Mouse (Mus musculus) gastrocnemius, adult 18-20 months (tissue): Measurements from ENCODE around the gene Kdm6b. TPM values are rescaled to one million over a fixed set of nuclear protein-coding genes. Genes with fewer than 3 reads are reported as not detected.
A peak's percentile ranks its signal among the peaks of the same experiment; 100 is the strongest.

Source experiments
- DNase-seq: peaks from one replicate; pipeline ENCODE4 v3.0.0; 2021; ENCODE audit warnings: low spot score
- total RNA-seq, 2 experiments: library from RNA; stranded (reverse); gene quantifications; 2 replicates each; pipeline ENCODE4 v1.2.3; 2021

Gene Kdm6b
- total RNA-seq, 2 experiments from 2014 or later, result 19.6 to 22.0 TPM

- DNase-seq, result peak; percentile 78
Observed at GRCm38 (mm10) chr11:69390400-69391034, 23.0 kb downstream of the Kdm6b start.

GRCm38 (mm10) chr11:69389531-69390399 is 23.7 kb downstream of the Kdm6b start:
- DNase-seq, result peak; percentile 37

GRCm38 (mm10) chr11:69388680-69389079 is 24.8 kb downstream of the Kdm6b start:
- no peak for DNase-seq

GRCm38 (mm10) chr11:69386758-69387157 is 26.7 kb downstream of the Kdm6b start:
- DNase-seq, result no peak

- DNase-seq, result no peak
Observed at GRCm38 (mm10) chr11:69384979-69385378, 28.5 kb downstream of the Kdm6b start.

GRCm38 (mm10) chr11:69382478-69383105 is 30.9 kb downstream of the Kdm6b start:
- peak; percentile 53 for DNase-seq

- no peak for DNase-seq
Observed at GRCm38 (mm10) chr11:69381356-69381755, 32.1 kb downstream of the Kdm6b start.

GRCm38 (mm10) chr11:69379600-69379999 is 33.9 kb downstream of the Kdm6b start:
- DNase-seq, result no peak

GRCm38 (mm10) chr11:69377766-69378165 is 35.7 kb downstream of the Kdm6b start:
- no peak for DNase-seq

- DNase-seq, result no peak
Observed at GRCm38 (mm10) chr11:69375646-69376045, 37.8 kb downstream of the Kdm6b start.

- DNase-seq, result no peak
Observed at GRCm38 (mm10) chr11:69373223-69373965, 40.1 kb downstream of the Kdm6b start.

- no peak for DNase-seq
Observed at GRCm38 (mm10) chr11:69372780-69373170, 40.7 kb downstream of the Kdm6b start.

GRCm38 (mm10) chr11:69372056-69372779 is 41.3 kb downstream of the Kdm6b start:
- no peak for DNase-seq

- no peak for DNase-seq
Observed at GRCm38 (mm10) chr11:69371601-69372000, 41.9 kb downstream of the Kdm6b start.

GRCm38 (mm10) chr11:69370817-69371215 is 42.7 kb downstream of the Kdm6b start:
- no peak for DNase-seq

GRCm38 (mm10) chr11:69369990-69370816 is 43.3 kb downstream of the Kdm6b start:
- DNase-seq, result no peak

- DNase-seq, result no peak
Observed at GRCm38 (mm10) chr11:69369215-69369989, 44.1 kb downstream of the Kdm6b start, which contains the start of gene Chd3. Gene Chd3, minus strand, starts transcription at chr11:69369406.

- no peak for DNase-seq
Observed at GRCm38 (mm10) chr11:69368356-69369214, 44.9 kb downstream of the Kdm6b start.
